Mouse (Mus musculus) megakaryocyte-erythroid progenitor cell, adult 5-6 weeks (primary cell): Measurements from ENCODE around the gene Uxt. TPM values are rescaled to one million over a fixed set of nuclear protein-coding genes. Genes with fewer than 3 reads are reported as not detected.

Experiments used
- ATAC-seq: replicated peaks from 2 replicates; pipeline ENCODE4 v1.8.0; 2016; ENCODE audit warnings: mild to moderate bottlenecking, inconsistent platforms; ENCODE audit not compliant: severe bottlenecking, poor library complexity, low FRiP score, low TSS enrichment
- total RNA-seq, 2 experiments: library from RNA; stranded (forward) in 1 of 2; stranded (reverse) in 1 of 2; fragments of 200-1000, 215-1000 nt in 1 of 2; fragments of >200 nt in 1 of 2; fragmentation: Nextera tagmentation in 1 of 2; gene quantifications; 2 replicates each; pipeline ENCODE4 v1.2.3; 2014 to 2017

Uxt gene
- total RNA-seq (2014; fragmentation: Nextera tagmentation) (45.3 and 61.1 TPM in 2 replicates), total RNA-seq (2017) (30.0 and 42.4 TPM in 2 replicates)

- ATAC-seq = peak; percentile 98
These were observed at the start of gene Uxt for GRCm38 (mm10) chrX:20961477-20962378. Gene Uxt, minus strand, starts transcription at chrX:20962017.

GRCm38 (mm10) chrX:20980901-20981300 lies 19.1 kb upstream of the Uxt start:
- no peak for ATAC-seq

GRCm38 (mm10) chrX:20950191-20950880 lies 11.5 kb downstream of the Uxt start, which contains the start of gene Elk1:
Gene Elk1, minus strand, starts transcription at chrX:20950608.
- ATAC-seq = peak; percentile 99

- no peak for ATAC-seq
These were observed 15.8 kb downstream of the Uxt start for GRCm38 (mm10) chrX:20946055-20946454.

- no peak for ATAC-seq
These were observed 29.9 kb downstream of the Uxt start for GRCm38 (mm10) chrX:20931963-20932362.

- no peak for ATAC-seq
These were observed 30.5 kb downstream of the Uxt start, which contains the start of gene Cfp for GRCm38 (mm10) chrX:20931364-20931763. Gene Cfp, minus strand, starts transcription at chrX:20931555.

GRCm38 (mm10) chrX:20929859-20930258 lies 32.0 kb downstream of the Uxt start:
- ATAC-seq = no peak

GRCm38 (mm10) chrX:20924976-20925375 lies 36.8 kb downstream of the Uxt start:
- ATAC-seq = no peak

GRCm38 (mm10) chrX:20923506-20923905 lies 38.3 kb downstream of the Uxt start:
- no peak for ATAC-seq

GRCm38 (mm10) chrX:20921366-20921765 lies 40.5 kb downstream of the Uxt start:
- ATAC-seq = no peak

GRCm38 (mm10) chrX:20920844-20921364 lies 40.9 kb downstream of the Uxt start, which contains the start of gene Syn1:
Gene Syn1, minus strand, starts transcription at chrX:20921004.
- ATAC-seq = peak; percentile 93

- ATAC-seq = no peak
These were observed 41.5 kb downstream of the Uxt start for GRCm38 (mm10) chrX:20920249-20920843.

- no peak for ATAC-seq
These were observed 46.7 kb downstream of the Uxt start for GRCm38 (mm10) chrX:20915075-20915474.

- no peak for ATAC-seq
These were observed 48.1 kb downstream of the Uxt start for GRCm38 (mm10) chrX:20913726-20914125.

GRCm38 (mm10) chrX:20910074-20910473 lies 51.7 kb downstream of the Uxt start:
- peak; percentile 70; the same call in 1 of the 2 replicates for ATAC-seq

Other genes starting within 250 kb of the Uxt start
- 101 and 125 TPM in 2 replicates for gene Araf, start 164.2 kb downstream of the Uxt start, total RNA-seq (2014; fragmentation: Nextera tagmentation)
- 33.5 and 40.7 TPM in 2 replicates for gene Araf, start 164.2 kb downstream of the Uxt start, total RNA-seq (2017)
- gene Timp1, start 91.9 kb downstream of the Uxt start, total RNA-seq (2014; fragmentation: Nextera tagmentation) = not detected in 2 replicates
- gene Timp1, start 91.9 kb downstream of the Uxt start, total RNA-seq (2017) = not detected in 2 replicates
- gene Syn1, start 41.0 kb downstream of the Uxt start, total RNA-seq (2014; fragmentation: Nextera tagmentation) = not detected in 2 replicates
- gene Syn1, start 41.0 kb downstream of the Uxt start, total RNA-seq (2017) = 0.46 TPM in 1 of 2 replicates, not detected in the other
- gene Cfp, start 30.5 kb downstream of the Uxt start, total RNA-seq (2014; fragmentation: Nextera tagmentation) = 0.72 and 5.6 TPM in 2 replicates
- 1.8 and 4.2 TPM in 2 replicates for gene Cfp, start 30.5 kb downstream of the Uxt start, total RNA-seq (2017)
- 5.3 and 9.8 TPM in 2 replicates for gene Elk1, start 11.4 kb downstream of the Uxt start, total RNA-seq (2014; fragmentation: Nextera tagmentation)
- 2.1 and 2.2 TPM in 2 replicates for gene Elk1, start 11.4 kb downstream of the Uxt start, total RNA-seq (2017)
- gene Zfp182, start 100.3 kb upstream of the Uxt start, total RNA-seq (2014; fragmentation: Nextera tagmentation) = 15.7 and 19.1 TPM in 2 replicates
- gene Zfp182, start 100.3 kb upstream of the Uxt start, total RNA-seq (2017) = 11.2 and 15.5 TPM in 2 replicates
- gene Spaca5, start 106.4 kb upstream of the Uxt start, total RNA-seq (2014; fragmentation: Nextera tagmentation) = not detected in 2 replicates
- gene Spaca5, start 106.4 kb upstream of the Uxt start, total RNA-seq (2017) = not detected in 2 replicates
- gene Zfp300, start 127.5 kb upstream of the Uxt start, total RNA-seq (2014; fragmentation: Nextera tagmentation) = 0.07 TPM in 1 of 2 replicates, not detected in the other
- 0.19 TPM in 1 of 2 replicates, not detected in the other for gene Zfp300, start 127.5 kb upstream of the Uxt start, total RNA-seq (2017)
- gene Ssxa1, start 153.8 kb upstream of the Uxt start, total RNA-seq (2014; fragmentation: Nextera tagmentation) = not detected in 2 replicates
- not detected in 2 replicates for gene Ssxa1, start 153.8 kb upstream of the Uxt start, total RNA-seq (2017)
- not detected in 2 replicates for gene Gm21876, start 213.6 kb upstream of the Uxt start, total RNA-seq (2014; fragmentation: Nextera tagmentation)
- not detected in 2 replicates for gene Gm21876, start 213.6 kb upstream of the Uxt start, total RNA-seq (2017)